Mouse (Mus musculus) heart, adult 8-10 months (tissue): ENCODE results near the gene Olfr1484. TPM values are rescaled to one million over a fixed set of nuclear protein-coding genes. Genes with fewer than 3 reads are reported as not detected.
"Not testable (repeated sequence)": the region's sequence is repeated elsewhere in the genome, so short reads cannot be mapped to it uniquely, and the experiment has no call there.

Experiments used
- DNase-seq: peaks from one replicate; pipeline ENCODE4 v3.0.0; 2022; ENCODE audit warnings: low spot score
- microRNA-seq: library from miRNA; unstranded; fragments of <30 nt; microRNA quantifications from one replicate; pipeline ENCODE4 v1.2.0, GENCODE M21; 2022
- total RNA-seq, 4 experiments: library from RNA; stranded (reverse); gene quantifications; 2 replicates each; pipeline ENCODE4 v1.2.4; 2022

The Olfr1484 gene
- total RNA-seq = not detected

DNA sequence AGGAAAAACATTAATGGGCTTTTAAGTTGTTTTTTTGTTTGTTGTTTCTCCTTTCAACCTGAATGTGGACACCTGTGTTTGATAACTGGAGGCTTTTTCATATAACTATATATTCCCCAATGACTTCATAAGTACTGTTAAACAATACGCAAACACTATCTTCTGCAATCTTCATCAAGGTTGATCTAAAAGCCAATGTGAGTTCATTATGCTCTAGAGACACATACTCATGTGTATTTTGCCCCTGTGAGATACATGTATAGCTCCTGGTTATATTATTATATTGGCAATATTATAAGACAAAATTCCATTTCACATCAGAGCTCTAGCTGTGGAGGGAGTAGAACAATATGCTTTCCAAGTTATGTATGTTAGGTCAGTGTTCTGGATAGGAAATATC, at the start of gene Olfr1484:
Olfr1484 (plus strand) TSS at position 301 of the 400 bp plus-strand sequence.
- DNase-seq = no peak

GRCm38 (mm10) chr19:13617075-13617474, 33.8 kb downstream of the Olfr1484 start, which contains the start of gene Olfr1487:
Olfr1487 (plus strand) TSS chr19:13617375.
- DNase-seq = not testable (repeated sequence)

- DNase-seq = no peak
Observed at GRCm38 (mm10) chr19:13631321-13631720, 48.0 kb downstream of the Olfr1484 start, which contains the start of gene Olfr1489. Olfr1489 (plus strand) TSS chr19:13631621.

Small RNAs within 50 kb of the gene (microRNA-seq; reads per million reads assigned to microRNA genes)
- not detected for gene Gm22323
- gene Gm23931 = not detected

Other genes starting within 250 kb of the Olfr1484 start
- gene Olfr1466, start 244.6 kb upstream of the Olfr1484 start, total RNA-seq = not detected
- gene Olfr1467, start 221.3 kb upstream of the Olfr1484 start, total RNA-seq = not detected
- not detected for gene Olfr1469, start 175.7 kb upstream of the Olfr1484 start, total RNA-seq
- gene Olfr1471, start 140.1 kb upstream of the Olfr1484 start, total RNA-seq = not detected
- not detected for gene Olfr1472, start 127.4 kb upstream of the Olfr1484 start, total RNA-seq
- gene Olfr1474, start 113.9 kb upstream of the Olfr1484 start, total RNA-seq = not detected
- not detected for gene Olfr1475, start 103.3 kb upstream of the Olfr1484 start, total RNA-seq
- not detected for gene Olfr1477, start 83.0 kb upstream of the Olfr1484 start, total RNA-seq
- gene Olfr1480, start 55.6 kb upstream of the Olfr1484 start, total RNA-seq = not detected
- not detected for gene Olfr1487, start 33.9 kb downstream of the Olfr1484 start, total RNA-seq
- not detected for gene Olfr1489, start 48.1 kb downstream of the Olfr1484 start, total RNA-seq
- gene Olfr1490, start 67.6 kb downstream of the Olfr1484 start, total RNA-seq = not detected
- gene Olfr1491, start 113.8 kb downstream of the Olfr1484 start, total RNA-seq = not detected
- gene Olfr1493-ps1, start 139.8 kb downstream of the Olfr1484 start, total RNA-seq = not detected
- not detected for gene Olfr1494, start 156.2 kb downstream of the Olfr1484 start, total RNA-seq
- not detected for gene Olfr1495, start 181.1 kb downstream of the Olfr1484 start, total RNA-seq
- gene Olfr1496, start 194.4 kb downstream of the Olfr1484 start, total RNA-seq = not detected
- not detected for gene Olfr1497, start 214.7 kb downstream of the Olfr1484 start, total RNA-seq
- not detected for gene Olfr1499, start 235.9 kb downstream of the Olfr1484 start, total RNA-seq
- not detected for gene Olfr1500, start 247.0 kb downstream of the Olfr1484 start, total RNA-seq